Mouse (Mus musculus) thymus, postnatal 36 days (tissue): ENCODE measurements around the gene Ugt1a1.
A peak's percentile ranks its signal among the peaks of the same experiment; 100 is the strongest.
"Not testable (repeated sequence)": the region's sequence is repeated elsewhere in the genome, so short reads cannot be mapped to it uniquely, and the experiment has no call there.

Experiments used
- DNase-seq, 2 experiments: peaks; one replicate each; pipeline ENCODE4 v3.0.0; 2022; ENCODE audit warnings: mixed read lengths in 2 of 2

Ugt1a1 gene

GRCm38 (mm10) chr1:88218591-88218990 lies 6.8 kb downstream of the Ugt1a1 start:
- DNase-seq = no peak

GRCm38 (mm10) chr1:88219054-88219453 lies 7.3 kb downstream of the Ugt1a1 start:
- DNase-seq = no peak

GRCm38 (mm10) chr1:88220336-88220735 lies 8.6 kb downstream of the Ugt1a1 start:
- no peak for DNase-seq

GRCm38 (mm10) chr1:88222216-88222615 lies 10.5 kb downstream of the Ugt1a1 start:
- DNase-seq = no peak

GRCm38 (mm10) chr1:88223011-88223515 lies 11.3 kb downstream of the Ugt1a1 start:
- DNase-seq = not testable (repeated sequence)

- no peak for DNase-seq
Measured at GRCm38 (mm10) chr1:88223591-88223990, 11.8 kb downstream of the Ugt1a1 start.

- DNase-seq = no peak
Measured at GRCm38 (mm10) chr1:88224029-88224776, 12.4 kb downstream of the Ugt1a1 start.

- DNase-seq = not testable (repeated sequence)
Measured at GRCm38 (mm10) chr1:88225301-88225700, 13.5 kb downstream of the Ugt1a1 start.

- DNase-seq = no peak
Measured at GRCm38 (mm10) chr1:88225741-88226140, 14.0 kb downstream of the Ugt1a1 start.

GRCm38 (mm10) chr1:88226670-88227379 lies 15.1 kb downstream of the Ugt1a1 start, which contains the start of gene Mroh2a:
Mroh2a (plus strand) TSS chr1:88226986.
- DNase-seq = peak in 1 of 2 experiments; percentile 2

GRCm38 (mm10) chr1:88227482-88227881 lies 15.7 kb downstream of the Ugt1a1 start:
- DNase-seq = peak in 1 of 2 experiments; percentile 3

- DNase-seq = peak; percentile 6 to 12
Measured at GRCm38 (mm10) chr1:88228121-88228520, 16.4 kb downstream of the Ugt1a1 start.

- peak in 1 of 2 experiments; percentile 4 for DNase-seq
Measured at GRCm38 (mm10) chr1:88229566-88229965, 17.8 kb downstream of the Ugt1a1 start.

- peak in 1 of 2 experiments; percentile 7 for DNase-seq
Measured at GRCm38 (mm10) chr1:88229986-88230385, 18.2 kb downstream of the Ugt1a1 start.

GRCm38 (mm10) chr1:88230421-88230820 lies 18.7 kb downstream of the Ugt1a1 start:
- DNase-seq = no peak

- DNase-seq = no peak
Measured at GRCm38 (mm10) chr1:88230981-88231802, 19.4 kb downstream of the Ugt1a1 start.

GRCm38 (mm10) chr1:88231803-88232499 lies 20.2 kb downstream of the Ugt1a1 start:
- no peak for DNase-seq

- peak in 1 of 2 experiments; percentile 9 for DNase-seq
Measured at GRCm38 (mm10) chr1:88232664-88233380, 21.1 kb downstream of the Ugt1a1 start.

- peak in 1 of 2 experiments; percentile 8 for DNase-seq
Measured at GRCm38 (mm10) chr1:88233421-88234247, 21.9 kb downstream of the Ugt1a1 start.

GRCm38 (mm10) chr1:88234248-88234610 lies 22.5 kb downstream of the Ugt1a1 start:
- no peak for DNase-seq

- DNase-seq = no peak
Measured at GRCm38 (mm10) chr1:88234646-88235045, 22.9 kb downstream of the Ugt1a1 start.
